Mouse (Mus musculus): ENCODE measurements around the gene Nup160. TPM values are rescaled to one million over a fixed set of nuclear protein-coding genes. Genes with fewer than 3 reads are reported as not detected.
A peak's percentile ranks its signal among the peaks of the same experiment; 100 is the strongest.

Nup160 gene
- polyA plus RNA-seq, 1 experiment from 2014 or later: 19.8 TPM

DNA sequence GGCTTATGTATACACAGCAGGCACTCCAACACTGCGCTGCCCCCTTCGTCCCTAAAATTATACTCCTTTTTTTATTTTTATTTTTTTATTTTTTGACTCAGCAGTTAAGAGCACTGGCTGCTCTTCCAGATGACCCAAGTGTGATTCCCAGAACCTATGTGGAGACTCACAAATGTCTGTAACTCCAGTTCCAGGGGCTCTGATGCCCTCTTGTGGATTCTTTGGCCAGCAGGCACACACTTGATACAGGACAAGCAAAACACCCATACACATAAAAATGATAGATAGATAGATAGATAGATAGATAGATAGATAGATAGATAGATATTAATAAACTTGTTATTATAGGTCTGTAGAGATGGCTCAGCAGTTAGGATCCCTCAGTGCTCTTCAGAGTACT lies 2.5 kb upstream of the Nup160 start:
- H3K4me2 ChIP-seq (ENCODE audit: low read length): no peak overlapping the region
- H3K27me3 ChIP-seq (replicated peaks; ENCODE audit: control insufficient read depth, insufficient read depth, low read length): no peaks in the 10 kb centered on the region
- WGBS: 96% methylated on average over 2 of the region's 2 CpGs
- no peak for ATAC-seq
- no peak overlapping the region for H3K9ac ChIP-seq (ENCODE audit: low read depth, low read length)
- H3K4me3 ChIP-seq (ENCODE audit: low read length): no peak overlapping the region
- no peak overlapping the region for H3K27ac ChIP-seq (ENCODE audit: low read depth, low read length)
- H3K9me3 ChIP-seq (ENCODE audit: control insufficient read depth, low read length): no peaks in the 10 kb centered on the region
- H3K36me3 ChIP-seq (ENCODE audit: control insufficient read depth, insufficient read depth, low read length): no peaks in the 10 kb centered on the region
- H3K4me1 ChIP-seq (ENCODE audit: control insufficient read depth, insufficient read depth, low read depth, low read length): peaks cover 3% of the 10 kb centered on the region

DNA sequence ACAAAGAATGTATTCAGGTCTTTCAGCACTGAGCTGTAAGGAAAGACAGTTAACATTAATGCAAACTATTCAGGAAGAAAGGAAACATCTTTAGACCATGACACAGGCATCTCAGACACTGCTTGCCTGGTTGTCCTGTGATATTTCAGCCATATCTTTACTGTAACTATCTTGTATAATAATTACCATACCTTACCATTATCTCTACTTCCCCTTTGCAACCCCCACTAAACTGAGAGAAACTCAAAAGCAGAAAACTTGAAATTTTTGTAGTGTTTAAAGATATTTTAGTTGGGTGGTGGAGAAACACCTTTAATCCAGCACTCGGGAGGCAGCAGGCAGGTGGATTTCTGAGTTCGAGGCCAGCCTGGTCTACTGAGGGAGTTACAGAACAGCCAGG lies 1.5 kb upstream of the Nup160 start:
- Histone ChIP-seq H3K4me1 (ENCODE audit: control insufficient read depth, insufficient read depth, low read depth, low read length) (peaks cover 11% of the 10 kb centered on the region), H3K36me3 (ENCODE audit: control insufficient read depth, insufficient read depth, low read length) (no peaks in the 10 kb centered on the region), H3K9ac (ENCODE audit: low read depth, low read length) (no peak overlapping the region), H3K9me3 (ENCODE audit: control insufficient read depth, low read length) (no peaks in the 10 kb centered on the region), H3K27ac (ENCODE audit: low read depth, low read length) (no peak overlapping the region), H3K4me2 (ENCODE audit: low read length) (no peak overlapping the region), H3K4me3 (ENCODE audit: low read length) (no peak overlapping the region), H3K27me3 (replicated peaks; ENCODE audit: control insufficient read depth, insufficient read depth, low read length) (no peaks in the 10 kb centered on the region)
- no peak for ATAC-seq
- 92% methylated on average over 2 of the region's 2 CpGs for WGBS

DNA sequence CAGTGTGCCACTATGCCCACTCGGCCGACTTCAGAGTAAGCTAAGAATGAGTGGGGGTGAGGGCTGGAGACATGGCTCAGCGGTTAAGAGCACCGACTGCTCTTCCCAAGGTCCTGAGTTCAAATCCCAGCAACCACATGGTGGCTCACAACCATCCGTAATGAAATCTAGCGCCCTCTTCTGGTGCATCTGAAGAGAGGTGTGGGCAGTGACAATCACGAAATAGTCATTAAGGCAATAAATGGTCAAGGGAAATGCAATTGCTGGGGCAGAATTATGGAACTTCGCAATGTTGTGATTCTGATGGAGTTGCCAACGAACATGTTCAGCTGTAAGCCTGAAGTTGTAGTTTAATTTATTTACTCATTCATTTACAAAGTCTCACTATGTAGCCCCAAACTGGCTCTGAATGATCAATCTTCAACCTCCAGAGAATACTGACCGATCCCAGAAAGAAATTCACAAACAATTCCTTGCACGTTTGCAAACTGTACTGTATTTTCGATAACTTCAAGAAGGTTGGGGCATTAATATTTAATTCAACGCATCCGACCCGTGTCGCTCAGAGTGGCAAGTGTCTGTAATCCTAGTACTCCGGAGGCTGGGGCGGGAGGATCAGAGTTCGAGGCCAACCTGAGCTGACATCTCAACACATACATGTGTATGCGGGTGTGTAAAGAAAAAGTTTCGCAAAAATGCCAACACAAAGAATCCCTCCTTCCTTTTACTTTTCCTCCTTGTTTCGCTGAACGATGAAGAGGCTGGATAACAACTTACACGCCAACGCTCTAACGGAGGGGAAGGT lies 1.4 kb downstream of the Nup160 start:
- H3K9ac ChIP-seq (ENCODE audit: low read depth, low read length): peak overlapping the region; percentile 91
- peaks cover 15% of the 10 kb centered on the region for H3K4me1 ChIP-seq (ENCODE audit: control insufficient read depth, insufficient read depth, low read depth, low read length)
- H3K4me3 ChIP-seq (ENCODE audit: low read length): peak overlapping the region; percentile 65
- H3K27me3 ChIP-seq (replicated peaks; ENCODE audit: control insufficient read depth, insufficient read depth, low read length): no peaks in the 10 kb centered on the region
- no peaks in the 10 kb centered on the region for H3K36me3 ChIP-seq (ENCODE audit: control insufficient read depth, insufficient read depth, low read length)
- ATAC-seq: peak; percentile 39
- peak overlapping the region; percentile 63 for H3K4me2 ChIP-seq (ENCODE audit: low read length)
- H3K9me3 ChIP-seq (ENCODE audit: control insufficient read depth, low read length): no peaks in the 10 kb centered on the region
- WGBS: 30% methylated on average over 26 of the region's 26 CpGs
- peak overlapping the region; percentile 95 for H3K27ac ChIP-seq (ENCODE audit: low read depth, low read length)

DNA sequence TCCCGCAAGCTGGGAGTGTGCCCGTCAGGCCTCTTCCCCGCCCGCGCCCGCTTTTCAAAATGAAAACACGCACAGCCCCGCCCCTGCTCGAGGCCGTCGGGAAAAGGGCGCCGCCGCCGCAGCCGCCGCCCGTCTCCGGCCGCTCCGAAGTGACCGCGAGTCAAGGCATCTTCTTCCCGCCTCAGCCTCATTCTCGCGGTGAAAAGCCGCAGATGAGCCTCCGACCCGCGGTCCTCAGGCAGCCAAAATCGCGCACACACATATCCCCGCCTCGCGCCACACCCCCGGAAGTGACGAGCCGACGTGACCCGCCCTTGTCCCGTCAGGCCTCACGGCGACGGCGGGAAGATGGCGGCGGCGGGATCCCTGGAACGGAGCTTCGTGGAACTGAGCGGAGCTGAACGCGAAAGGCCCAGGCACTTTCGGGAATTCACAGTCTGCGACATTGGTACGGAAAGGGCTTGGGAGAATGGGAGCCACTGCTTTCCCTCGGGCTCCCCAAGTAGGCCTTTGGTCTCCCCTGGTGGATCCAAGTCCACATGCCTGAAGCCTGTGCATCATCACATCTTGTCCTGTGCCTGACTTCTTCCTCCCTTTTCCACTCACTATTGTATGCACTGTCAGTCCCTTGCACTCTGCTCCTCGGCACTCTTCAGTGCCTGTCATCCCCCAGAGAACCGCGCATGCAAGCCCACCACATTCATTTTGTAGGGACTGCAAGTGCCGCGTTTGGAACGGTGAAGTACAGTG lies 2.2 kb downstream of the Nup160 start:
- H3K27me3 ChIP-seq (replicated peaks; ENCODE audit: control insufficient read depth, insufficient read depth, low read length): no peaks in the 10 kb centered on the region
- peak; percentile 98 for ATAC-seq
- H3K36me3 ChIP-seq (ENCODE audit: control insufficient read depth, insufficient read depth, low read length): no peaks in the 10 kb centered on the region
- H3K4me3 ChIP-seq (ENCODE audit: low read length): peak overlapping the region; percentile 65
- peak overlapping the region; percentile 95 for H3K27ac ChIP-seq (ENCODE audit: low read depth, low read length)
- H3K4me2 ChIP-seq (ENCODE audit: low read length): peak overlapping the region; percentile 63
- H3K4me1 ChIP-seq (ENCODE audit: control insufficient read depth, insufficient read depth, low read depth, low read length): peaks cover 15% of the 10 kb centered on the region
- under 1% methylated on average over 63 of the region's 63 CpGs for WGBS
- no peaks in the 10 kb centered on the region for H3K9me3 ChIP-seq (ENCODE audit: control insufficient read depth, low read length)
- H3K9ac ChIP-seq (ENCODE audit: low read depth, low read length): peak overlapping the region; percentile 91

DNA sequence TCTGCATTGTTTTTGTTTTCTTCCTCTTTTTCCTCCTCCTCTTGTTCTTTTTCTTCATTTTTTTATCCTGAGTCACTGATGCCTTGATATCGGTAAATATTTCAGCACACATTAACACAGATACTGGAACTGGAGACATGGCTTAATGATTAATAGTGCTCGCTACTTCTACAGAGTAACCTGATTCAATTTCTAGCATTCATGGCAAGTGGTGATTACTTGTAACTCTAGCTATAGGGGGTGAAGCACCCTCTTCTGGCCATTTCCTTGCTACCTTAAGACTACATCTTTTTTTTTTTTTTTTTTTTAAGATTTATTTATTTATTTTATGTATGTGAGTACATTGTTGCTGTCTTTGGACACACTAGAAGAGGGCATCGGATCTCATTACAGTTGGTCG lies 23.9 kb downstream of the Nup160 start:
- peaks cover 50% of the 10 kb centered on the region for H3K36me3 ChIP-seq (ENCODE audit: control insufficient read depth, insufficient read depth, low read length)
- no peaks in the 10 kb centered on the region for H3K4me1 ChIP-seq (ENCODE audit: control insufficient read depth, insufficient read depth, low read depth, low read length)
- no peak overlapping the region for H3K9ac ChIP-seq (ENCODE audit: low read depth, low read length)
- no peaks in the 10 kb centered on the region for H3K9me3 ChIP-seq (ENCODE audit: control insufficient read depth, low read length)
- no peak overlapping the region for H3K4me3 ChIP-seq (ENCODE audit: low read length)
- H3K27me3 ChIP-seq (replicated peaks; ENCODE audit: control insufficient read depth, insufficient read depth, low read length): no peaks in the 10 kb centered on the region
- ATAC-seq: no peak
- no peak overlapping the region for H3K27ac ChIP-seq (ENCODE audit: low read depth, low read length)
- H3K4me2 ChIP-seq (ENCODE audit: low read length): no peak overlapping the region
- WGBS: 89% methylated on average over 4 of the region's 4 CpGs

DNA sequence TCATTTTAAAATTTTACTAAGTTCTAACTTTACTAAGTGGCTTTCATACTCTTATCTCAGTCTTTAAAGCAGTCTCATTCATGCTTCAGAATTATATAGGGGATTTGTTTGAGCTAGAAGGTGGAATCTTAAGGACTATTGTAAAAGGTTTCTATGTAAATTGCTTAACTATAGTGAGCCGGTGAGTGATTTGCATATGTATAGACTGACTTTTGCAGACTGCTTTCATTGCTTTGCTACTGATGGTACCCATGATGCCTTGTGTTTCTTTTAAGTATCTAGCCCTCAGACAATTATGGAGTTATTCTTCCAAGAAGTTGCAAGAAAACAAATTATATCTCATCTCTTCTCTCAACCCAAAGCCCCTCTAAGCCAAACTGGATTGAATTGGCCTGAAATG lies 31.5 kb downstream of the Nup160 start:
- no peak overlapping the region for H3K9ac ChIP-seq (ENCODE audit: low read depth, low read length)
- no peak overlapping the region for H3K4me3 ChIP-seq (ENCODE audit: low read length)
- H3K4me1 ChIP-seq (ENCODE audit: control insufficient read depth, insufficient read depth, low read depth, low read length): no peaks in the 10 kb centered on the region
- no peaks in the 10 kb centered on the region for H3K27me3 ChIP-seq (replicated peaks; ENCODE audit: control insufficient read depth, insufficient read depth, low read length)
- H3K4me2 ChIP-seq (ENCODE audit: low read length): no peak overlapping the region
- H3K9me3 ChIP-seq (ENCODE audit: control insufficient read depth, low read length): no peaks in the 10 kb centered on the region
- WGBS: 20% methylated on average over 1 of the region's 1 CpGs
- peaks cover 40% of the 10 kb centered on the region for H3K36me3 ChIP-seq (ENCODE audit: control insufficient read depth, insufficient read depth, low read length)
- ATAC-seq: no peak
- H3K27ac ChIP-seq (ENCODE audit: low read depth, low read length): no peak overlapping the region

DNA sequence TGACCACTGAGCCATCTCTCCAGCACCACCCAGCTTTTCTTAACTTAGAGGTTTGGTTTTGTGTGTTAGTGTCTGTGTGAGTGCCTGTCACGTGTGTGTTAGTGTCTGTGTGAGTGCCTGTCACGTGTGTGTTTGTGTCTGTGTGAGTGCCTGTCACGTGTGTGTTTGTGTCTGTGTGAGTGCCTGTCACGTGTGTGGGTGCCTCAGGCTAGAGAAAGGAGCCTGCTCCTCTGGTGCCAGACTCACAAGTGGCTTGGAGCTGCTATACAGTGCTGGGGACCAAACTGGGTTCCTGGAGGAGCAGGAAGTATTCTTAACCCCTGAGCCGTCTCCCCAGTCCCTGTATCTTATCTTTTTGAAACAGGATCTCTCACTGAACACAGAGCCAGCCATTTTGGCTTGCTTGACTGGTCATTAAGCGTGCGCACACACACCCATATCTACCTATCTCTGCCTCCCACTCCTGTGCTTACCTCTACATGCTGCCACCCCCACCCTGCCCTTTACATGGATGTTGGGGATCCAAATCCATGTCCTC lies 38.6 kb downstream of the Nup160 start:
- H3K27ac ChIP-seq (ENCODE audit: low read depth, low read length): no peak overlapping the region
- no peaks in the 10 kb centered on the region for H3K9me3 ChIP-seq (ENCODE audit: control insufficient read depth, low read length)
- peaks cover 32% of the 10 kb centered on the region for H3K36me3 ChIP-seq (ENCODE audit: control insufficient read depth, insufficient read depth, low read length)
- no peaks in the 10 kb centered on the region for H3K4me1 ChIP-seq (ENCODE audit: control insufficient read depth, insufficient read depth, low read depth, low read length)
- no peaks in the 10 kb centered on the region for H3K27me3 ChIP-seq (replicated peaks; ENCODE audit: control insufficient read depth, insufficient read depth, low read length)
- no peak overlapping the region for H3K4me2 ChIP-seq (ENCODE audit: low read length)
- 93% methylated on average over 7 of the region's 7 CpGs for WGBS
- no peak overlapping the region for H3K9ac ChIP-seq (ENCODE audit: low read depth, low read length)
- no peak for ATAC-seq
- H3K4me3 ChIP-seq (ENCODE audit: low read length): no peak overlapping the region

DNA sequence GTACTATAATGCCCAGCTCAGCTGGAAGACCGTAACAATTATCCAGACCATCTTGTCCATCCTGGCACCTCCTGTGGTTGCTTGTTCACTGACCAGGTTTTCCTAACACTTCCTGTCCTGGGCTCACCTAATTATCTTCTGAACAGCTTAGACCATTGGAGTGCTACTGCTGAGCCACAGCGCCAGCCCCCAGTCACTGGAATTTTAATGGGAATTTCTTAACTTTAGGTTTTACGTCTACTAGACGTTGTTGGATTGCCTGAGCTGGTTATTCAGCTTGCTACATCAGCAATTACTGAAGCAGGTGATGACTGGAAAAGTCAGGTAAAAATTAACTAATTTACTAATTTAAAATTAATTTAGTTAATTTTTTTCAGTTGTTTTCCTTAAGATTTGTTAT lies 40.4 kb downstream of the Nup160 start:
- 95% methylated on average over 4 of the region's 4 CpGs for WGBS
- H3K9ac ChIP-seq (ENCODE audit: low read depth, low read length): no peak overlapping the region
- no peaks in the 10 kb centered on the region for H3K4me1 ChIP-seq (ENCODE audit: control insufficient read depth, insufficient read depth, low read depth, low read length)
- no peak overlapping the region for H3K4me3 ChIP-seq (ENCODE audit: low read length)
- H3K27ac ChIP-seq (ENCODE audit: low read depth, low read length): no peak overlapping the region
- H3K4me2 ChIP-seq (ENCODE audit: low read length): no peak overlapping the region
- no peaks in the 10 kb centered on the region for H3K27me3 ChIP-seq (replicated peaks; ENCODE audit: control insufficient read depth, insufficient read depth, low read length)
- no peaks in the 10 kb centered on the region for H3K9me3 ChIP-seq (ENCODE audit: control insufficient read depth, low read length)
- H3K36me3 ChIP-seq (ENCODE audit: control insufficient read depth, insufficient read depth, low read length): peaks cover 31% of the 10 kb centered on the region
- no peak for ATAC-seq

DNA sequence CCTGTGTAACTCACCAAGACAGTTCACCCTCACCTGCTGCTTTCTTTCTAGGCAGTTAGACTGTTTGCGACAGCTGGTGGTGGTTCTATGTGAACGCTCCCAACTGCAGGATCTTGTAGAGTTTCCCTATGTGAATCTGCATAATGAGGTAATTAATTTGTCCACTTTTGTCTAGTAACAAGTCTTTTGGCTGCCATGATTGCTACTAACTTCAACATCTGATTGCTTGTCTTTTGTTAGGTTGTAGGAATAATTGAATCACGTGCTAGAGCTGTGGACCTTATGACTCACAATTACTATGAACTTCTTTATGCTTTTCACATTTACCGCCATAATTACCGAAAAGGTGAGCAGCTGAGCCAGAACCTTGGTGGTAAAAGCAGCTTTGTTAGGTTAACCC lies 40.9 kb downstream of the Nup160 start:
- no peak overlapping the region for H3K4me2 ChIP-seq (ENCODE audit: low read length)
- no peaks in the 10 kb centered on the region for H3K9me3 ChIP-seq (ENCODE audit: control insufficient read depth, low read length)
- H3K27ac ChIP-seq (ENCODE audit: low read depth, low read length): no peak overlapping the region
- no peaks in the 10 kb centered on the region for H3K27me3 ChIP-seq (replicated peaks; ENCODE audit: control insufficient read depth, insufficient read depth, low read length)
- no peak for ATAC-seq
- H3K36me3 ChIP-seq (ENCODE audit: control insufficient read depth, insufficient read depth, low read length): peaks cover 25% of the 10 kb centered on the region
- no peaks in the 10 kb centered on the region for H3K4me1 ChIP-seq (ENCODE audit: control insufficient read depth, insufficient read depth, low read depth, low read length)
- no peak overlapping the region for H3K4me3 ChIP-seq (ENCODE audit: low read length)
- H3K9ac ChIP-seq (ENCODE audit: low read depth, low read length): no peak overlapping the region
- 78% methylated on average over 5 of the region's 5 CpGs for WGBS

All from hindbrain, embryonic 16.5 days (tissue).